20 mouse cellular contexts compared by ENCODE assay signal in genomic region chr9:64668001-64668400, GRCm38 (mm10).
DNase-seq lines count a peak whose midpoint lies in the region; ATAC-seq and TF ChIP-seq lines count a peak whose summit lies in the region.
"Had no signal": no experiment of that assay in that cellular context is flagged by ENCODE, and none has a peak within 500 bp of the region (broad histone marks: within the 10 kb centered on the region; RNA-seq: fewer than 3 reads in every experiment).

No protein-coding gene starts in this region.

- H3K9me3 ChIP-seq in hindbrain, embryonic 13.5 days, result no peaks in the 10 kb centered on the region
- H3K9me3 ChIP-seq in hindbrain, postnatal 0 days (ENCODE audit: low read length), result no peaks in the 10 kb centered on the region
- no peaks in the 10 kb centered on the region for H3K9me3 ChIP-seq in intestine, embryonic 16.5 days (ENCODE audit: control insufficient read depth, low read length)
- no peaks in the 10 kb centered on the region for H3K9me3 ChIP-seq in intestine, embryonic 15.5 days
- H3K9me3 ChIP-seq in neural tube, embryonic 13.5 days, result no peaks in the 10 kb centered on the region
- no peaks in the 10 kb centered on the region for H3K9me3 ChIP-seq in neural tube, embryonic 15.5 days (replicated peaks)
- no peaks in the 10 kb centered on the region for H3K9me3 ChIP-seq in intestine, postnatal 0 days (ENCODE audit: control insufficient read depth)
- H3K9me3 ChIP-seq: embryonic facial prominence, embryonic 12.5 days; embryonic facial prominence, embryonic 15.5 days; forebrain, embryonic 12.5 days; forebrain, embryonic 15.5 days had no signal

- no peaks in the 10 kb centered on the region for H3K36me3 ChIP-seq in hindbrain, embryonic 13.5 days
- H3K36me3 ChIP-seq in hindbrain, postnatal 0 days (ENCODE audit: insufficient read depth, low read length), result no peaks in the 10 kb centered on the region
- H3K36me3 ChIP-seq in intestine, embryonic 16.5 days (ENCODE audit: control insufficient read depth, insufficient read depth, low read length), result no peaks in the 10 kb centered on the region
- no peaks in the 10 kb centered on the region for H3K36me3 ChIP-seq in intestine, embryonic 15.5 days
- H3K36me3 ChIP-seq in neural tube, embryonic 13.5 days, result no peaks in the 10 kb centered on the region
- H3K36me3 ChIP-seq in neural tube, embryonic 15.5 days, result no peaks in the 10 kb centered on the region
- H3K36me3 ChIP-seq in intestine, postnatal 0 days (ENCODE audit: control insufficient read depth, insufficient read depth), result no peaks in the 10 kb centered on the region
- H3K36me3 ChIP-seq: embryonic facial prominence, embryonic 12.5 days; embryonic facial prominence, embryonic 15.5 days; forebrain, embryonic 12.5 days; forebrain, embryonic 15.5 days had no signal

- peak overlapping the region; percentile 64; the same call in 1 of the 2 replicates for H3K27ac ChIP-seq in hindbrain, embryonic 13.5 days
- H3K27ac ChIP-seq in hindbrain, postnatal 0 days, result no peak overlapping the region
- peak overlapping the region; percentile 65 for H3K27ac ChIP-seq in intestine, embryonic 16.5 days (ENCODE audit: low read length)
- H3K27ac ChIP-seq in intestine, embryonic 15.5 days, result no peak overlapping the region
- H3K27ac ChIP-seq in neural tube, embryonic 13.5 days (replicated peaks), result peak overlapping the region; percentile 62; the same call in 1 of the 2 replicates
- no peak overlapping the region for H3K27ac ChIP-seq in neural tube, embryonic 15.5 days (replicated peaks)
- peak overlapping the region; percentile 30; the same call in 1 of the 2 replicates for H3K27ac ChIP-seq in intestine, postnatal 0 days (ENCODE audit: low read depth, low read length)
- H3K27ac ChIP-seq: embryonic facial prominence, embryonic 12.5 days; embryonic facial prominence, embryonic 15.5 days; forebrain, embryonic 12.5 days; forebrain, embryonic 15.5 days; gastrocnemius, adult 2 months had no signal

- DNase-seq in hindbrain, postnatal 0 days (ENCODE audit: low spot score), result no peak
- DNase-seq in frontal cortex, adult 2 months (ENCODE audit: extremely low spot score in 1 of 2, low spot score in 1 of 2), result no peak
- DNase-seq: cerebellum, adult 2 months; cerebellum, adult 9-11 months; cerebellum, postnatal 25 days; gastrocnemius, adult 2 months; gastrocnemius, postnatal 14 days; heart, adult 11 months; kidney, adult 11 months had no signal

- ATAC-seq in hindbrain, embryonic 13.5 days (ENCODE audit: low FRiP score), result no peak
- no peak for ATAC-seq in hindbrain, postnatal 0 days
- ATAC-seq in intestine, embryonic 16.5 days, result peak; percentile 3; the same call in 1 of the 2 replicates
- no peak for ATAC-seq in intestine, embryonic 15.5 days
- ATAC-seq in neural tube, embryonic 13.5 days (ENCODE audit: low read depth), result no peak
- no peak for ATAC-seq in neural tube, embryonic 15.5 days (ENCODE audit: low FRiP score)
- ATAC-seq in intestine, postnatal 0 days, result 0 out of 2 replicates have a peak, but pooled peaks have one; percentile 2
- ATAC-seq: forebrain, embryonic 15.5 days had no signal

- no peak for TF ChIP-seq CTCF in hindbrain, postnatal 0 days (IDR thresholded peaks at IDR 0.05; ENCODE audit: low read depth)
- no peak for TF ChIP-seq CTCF in intestine, postnatal 0 days (IDR thresholded peaks at IDR 0.05; ENCODE audit: low read depth)

- no peak overlapping the region for H3K4me2 ChIP-seq in hindbrain, embryonic 13.5 days
- H3K4me2 ChIP-seq in hindbrain, postnatal 0 days (ENCODE audit: low read depth, low read length), result no peak overlapping the region
- no peak overlapping the region for H3K4me2 ChIP-seq in intestine, embryonic 16.5 days (ENCODE audit: low read depth, low read length)
- H3K4me2 ChIP-seq in intestine, embryonic 15.5 days (replicated peaks), result no peak overlapping the region
- no peak overlapping the region for H3K4me2 ChIP-seq in neural tube, embryonic 13.5 days
- no peak overlapping the region for H3K4me2 ChIP-seq in neural tube, embryonic 15.5 days
- H3K4me2 ChIP-seq in intestine, postnatal 0 days (replicated peaks; ENCODE audit: low read depth), result no peak overlapping the region
- H3K4me2 ChIP-seq: embryonic facial prominence, embryonic 12.5 days; embryonic facial prominence, embryonic 15.5 days; forebrain, embryonic 12.5 days; forebrain, embryonic 15.5 days; heart, embryonic 11.5 days had no signal

- H3K4me1 ChIP-seq in hindbrain, embryonic 13.5 days (replicated peaks), result peaks cover 46% of the 10 kb centered on the region
- no peaks in the 10 kb centered on the region for H3K4me1 ChIP-seq in hindbrain, postnatal 0 days (ENCODE audit: insufficient read depth, low read length)
- peaks cover 8% of the 10 kb centered on the region for H3K4me1 ChIP-seq in intestine, embryonic 16.5 days (ENCODE audit: control insufficient read depth, insufficient read depth, low read length)
- 0 out of 2 replicates have a peak, but pooled peaks cover 4% of the 10 kb centered on the region for H3K4me1 ChIP-seq in intestine, embryonic 15.5 days (replicated peaks)
- peaks cover 54% of the 10 kb centered on the region for H3K4me1 ChIP-seq in neural tube, embryonic 13.5 days (replicated peaks)
- H3K4me1 ChIP-seq in neural tube, embryonic 15.5 days, result peaks cover 23% of the 10 kb centered on the region
- H3K4me1 ChIP-seq in intestine, postnatal 0 days (replicated peaks; ENCODE audit: control insufficient read depth, insufficient read depth, low read length), result no peaks in the 10 kb centered on the region
- H3K4me1 ChIP-seq: embryonic facial prominence, embryonic 12.5 days; embryonic facial prominence, embryonic 15.5 days had no signal

- 41% methylated on average over 2 of the region's 2 CpGs for WGBS in hindbrain, embryonic 13.5 days
- 54% methylated on average over 2 of the region's 2 CpGs for WGBS in hindbrain, postnatal 0 days
- WGBS in intestine, embryonic 16.5 days, result 53% methylated on average over 2 of the region's 2 CpGs
- 70% methylated on average over 2 of the region's 2 CpGs for WGBS in intestine, embryonic 15.5 days
- WGBS in neural tube, embryonic 13.5 days, result 27% methylated on average over 2 of the region's 2 CpGs
- WGBS in neural tube, embryonic 15.5 days, result 23% methylated on average over 2 of the region's 2 CpGs
- 62% methylated on average over 2 of the region's 2 CpGs for WGBS in intestine, postnatal 0 days

- peaks cover 8% of the 10 kb centered on the region; the same call in 1 of the 2 replicates for H3K27me3 ChIP-seq in hindbrain, embryonic 13.5 days
- H3K27me3 ChIP-seq in hindbrain, postnatal 0 days (ENCODE audit: insufficient read depth, low read length), result no peaks in the 10 kb centered on the region
- no peaks in the 10 kb centered on the region for H3K27me3 ChIP-seq in intestine, embryonic 16.5 days (replicated peaks; ENCODE audit: control insufficient read depth, insufficient read depth, low read length)
- H3K27me3 ChIP-seq in intestine, embryonic 15.5 days (replicated peaks), result no peaks in the 10 kb centered on the region
- H3K27me3 ChIP-seq in neural tube, embryonic 13.5 days, result 0 out of 2 replicates have a peak, but pooled peaks cover 9% of the 10 kb centered on the region
- no peaks in the 10 kb centered on the region for H3K27me3 ChIP-seq in neural tube, embryonic 15.5 days (replicated peaks)
- H3K27me3 ChIP-seq in intestine, postnatal 0 days (replicated peaks; ENCODE audit: control insufficient read depth, insufficient read depth, low read length), result no peaks in the 10 kb centered on the region
- H3K27me3 ChIP-seq: embryonic facial prominence, embryonic 12.5 days; embryonic facial prominence, embryonic 15.5 days; forebrain, embryonic 15.5 days had no signal

- no peak overlapping the region for H3K9ac ChIP-seq in hindbrain, embryonic 13.5 days
- no peak overlapping the region for H3K9ac ChIP-seq in hindbrain, postnatal 0 days (replicated peaks; ENCODE audit: low read length)
- H3K9ac ChIP-seq in intestine, embryonic 16.5 days (ENCODE audit: low read depth, low read length), result no peak overlapping the region
- no peak overlapping the region for H3K9ac ChIP-seq in intestine, embryonic 15.5 days
- no peak overlapping the region for H3K9ac ChIP-seq in neural tube, embryonic 13.5 days
- H3K9ac ChIP-seq in neural tube, embryonic 15.5 days (replicated peaks), result no peak overlapping the region
- H3K9ac ChIP-seq in intestine, postnatal 0 days (ENCODE audit: low read depth, low read length), result no peak overlapping the region
- H3K9ac ChIP-seq: embryonic facial prominence, embryonic 12.5 days; embryonic facial prominence, embryonic 15.5 days; forebrain, embryonic 12.5 days; forebrain, embryonic 15.5 days had no signal

- no peak overlapping the region for H3K4me3 ChIP-seq in hindbrain, embryonic 13.5 days
- no peak overlapping the region for H3K4me3 ChIP-seq in hindbrain, postnatal 0 days (ENCODE audit: low read length)
- H3K4me3 ChIP-seq in intestine, embryonic 16.5 days (ENCODE audit: low read length), result no peak overlapping the region
- H3K4me3 ChIP-seq in intestine, embryonic 15.5 days (replicated peaks), result no peak overlapping the region
- H3K4me3 ChIP-seq in neural tube, embryonic 13.5 days, result no peak overlapping the region
- no peak overlapping the region for H3K4me3 ChIP-seq in neural tube, embryonic 15.5 days (replicated peaks)
- no peak overlapping the region for H3K4me3 ChIP-seq in intestine, postnatal 0 days (ENCODE audit: low read depth, low read length)
- H3K4me3 ChIP-seq: embryonic facial prominence, embryonic 12.5 days; embryonic facial prominence, embryonic 15.5 days; forebrain, embryonic 12.5 days; forebrain, embryonic 15.5 days; gastrocnemius, adult 2 months had no signal

Comparison
In these comparisons a context has a peak if more than half of its experiments do, and no peak if none do; other contexts are left out.
1. ATAC-seq: peak in intestine, embryonic 16.5 days (single experiment) and intestine, postnatal 0 days (single experiment); none in hindbrain, embryonic 13.5 days (single experiment), hindbrain, postnatal 0 days (single experiment), intestine, embryonic 15.5 days (single experiment), neural tube, embryonic 13.5 days (single experiment) and neural tube, embryonic 15.5 days (single experiment).
2. H3K27ac ChIP-seq: peak in hindbrain, embryonic 13.5 days (single experiment), intestine, embryonic 16.5 days (single experiment), neural tube, embryonic 13.5 days (single experiment) and intestine, postnatal 0 days (single experiment); none in hindbrain, postnatal 0 days (single experiment), intestine, embryonic 15.5 days (single experiment) and neural tube, embryonic 15.5 days (single experiment).